Mouse (Mus musculus) embryonic fibroblast, embryonic 13.5 days (primary cell): Measurements from ENCODE around the gene Ropn1l.

Experiments used
- CTCF ChIP-seq: IDR thresholded peaks from 2 replicates; pipeline ENCODE4 v1.5.1; 2011; ENCODE audit warnings: mild to moderate bottlenecking, control low read depth, low read length, moderate library complexity, borderline replicate concordance; ENCODE audit not compliant: insufficient read depth
- POLR2A ChIP-seq: IDR thresholded peaks from 2 replicates; pipeline ENCODE4 v1.6.1; 2011; ENCODE audit warnings: low read depth, mild to moderate bottlenecking, control low read depth, low read length, moderate library complexity

- TF ChIP-seq POLR2A (no peak), CTCF (no peak)
Observed at GRCm38 (mm10) chr15:31431847-31432246, 21.7 kb downstream of the Ropn1l start.
